Mouse (Mus musculus): ENCODE measurements around the gene Olfr1490.

DNA sequence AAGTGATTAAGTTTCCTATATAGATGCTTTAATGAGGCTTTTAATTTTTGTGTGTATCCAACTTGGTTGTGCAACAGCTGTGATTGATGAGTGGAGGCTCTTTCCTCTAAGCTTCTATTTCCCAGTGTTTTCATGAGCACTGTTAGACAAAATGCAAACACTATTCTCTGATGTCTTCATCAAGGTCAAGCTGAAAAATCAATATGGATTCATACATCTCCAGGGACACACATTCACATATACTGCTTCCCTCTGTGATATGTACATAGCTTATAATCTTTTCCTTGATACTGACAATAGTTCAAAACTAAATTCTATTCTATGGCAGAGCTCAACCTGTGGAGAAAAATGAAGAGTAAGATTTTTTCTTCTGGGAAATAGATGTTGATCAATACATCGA is 19.6 kb upstream of the Olfr1490 start, which contains the start of gene Olfr1489:
- TF ChIP-seq POLR2A (IDR thresholded peaks at IDR 0.05; ENCODE audit: low read depth, low read length) (no peak), CTCF (IDR thresholded peaks at IDR 0.05; ENCODE audit: extremely low read depth, insufficient read length, insufficient replicate concordance, low read depth, low read length) (no peak)

Measured in small intestine, adult 2 months (tissue).